Mouse (Mus musculus): ENCODE results near the gene Marco.

DNA sequence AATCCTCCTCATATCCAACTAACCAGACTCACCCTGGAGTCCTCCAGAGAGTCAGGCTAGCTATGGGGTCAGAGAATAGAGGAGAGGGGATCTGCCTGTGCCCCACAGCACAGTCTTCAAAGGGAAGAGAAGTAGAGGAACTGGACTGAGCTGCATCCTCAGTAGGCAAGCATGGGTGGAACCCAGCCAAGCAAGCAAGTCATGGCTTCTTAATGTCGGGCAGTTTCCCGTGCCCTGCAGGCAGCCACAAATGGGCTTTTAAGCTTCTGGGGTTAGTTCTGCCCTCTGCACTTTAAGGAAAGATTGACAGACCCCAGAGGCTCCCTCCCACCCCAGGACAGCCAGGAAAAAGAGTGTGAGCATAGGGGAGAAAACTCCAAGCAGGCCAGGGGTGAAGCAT, 63.2 kb downstream of the Marco start:
- TF ChIP-seq CTCF (IDR thresholded peaks at IDR 0.05; ENCODE audit: low read depth) (no peak), EP300 (IDR thresholded peaks at IDR 0.05; ENCODE audit: low read depth) (no peak)
